9 mouse cellular contexts compared by ENCODE assay signal in the genomic region with DNA sequence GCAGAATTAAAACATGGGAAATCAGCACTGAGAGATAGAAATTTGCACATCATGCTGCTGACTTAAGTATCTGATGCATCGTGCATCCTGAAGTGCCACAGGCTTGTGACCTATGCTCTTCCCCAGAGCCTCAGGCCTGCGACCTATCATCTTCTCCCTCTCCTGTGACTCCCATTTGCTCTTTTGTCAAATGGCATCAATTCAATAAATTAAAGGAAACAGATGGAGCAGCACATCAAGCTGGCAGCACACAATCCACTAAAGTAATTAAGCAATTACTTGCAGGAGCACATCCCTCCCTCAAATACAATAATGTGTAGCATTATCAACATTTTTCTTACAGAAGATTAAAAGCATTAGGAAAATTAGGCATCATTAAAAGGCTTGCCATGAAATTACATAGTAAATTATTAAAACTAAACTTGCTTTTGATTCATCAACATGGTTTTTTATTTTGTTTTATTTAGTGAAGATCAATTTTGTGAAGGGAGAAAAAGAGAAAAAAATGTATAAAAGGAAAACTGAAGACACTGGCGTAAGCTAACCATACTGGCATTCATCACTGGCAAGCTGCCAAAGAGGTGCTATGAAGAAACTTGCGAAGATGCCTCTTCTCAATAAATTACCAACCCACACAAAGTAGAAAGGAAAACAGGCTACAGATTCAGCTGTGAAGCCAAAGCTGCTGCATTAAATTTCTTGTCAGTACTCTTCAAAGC.
A peak's percentile ranks its signal among the peaks of the same experiment; 100 is the strongest.
DNase-seq lines count a peak whose midpoint lies in the region; ATAC-seq and TF ChIP-seq lines count a peak whose summit lies in the region.
"Had no signal": no experiment of that assay in that cellular context is flagged by ENCODE, and none has a peak within 500 bp of the region (broad histone marks: within the 10 kb centered on the region; RNA-seq: fewer than 3 reads in every experiment).

No protein-coding gene starts in this region.

- peak; percentile 47 to 58 for DNase-seq in cerebellum, postnatal 14 days
- DNase-seq in cerebellum, adult 18-20 months, result no peak
- peak; percentile 27 for DNase-seq in limb, embryonic 14.5 days (ENCODE audit: low spot score)
- DNase-seq in limb, embryonic 10.5 days (ENCODE audit: low spot score), result no peak
- peak; percentile 1 to 25 for DNase-seq in left cerebral cortex, adult 9 months (ENCODE audit: low spot score in 2 of 2)
- DNase-seq in right cerebral cortex, postnatal 25 days, result peak; percentile 9
- no peak for DNase-seq in lung, postnatal 14 days

- no peaks in the 10 kb centered on the region for H3K4me1 ChIP-seq in limb, embryonic 14.5 days (ENCODE audit: control insufficient read depth, insufficient read depth, low read length)
- no peaks in the 10 kb centered on the region for H3K4me1 ChIP-seq in limb, embryonic 10.5 days
- H3K4me1 ChIP-seq: heart, embryonic 10.5 days had no signal

- no peak overlapping the region for H3K4me2 ChIP-seq in limb, embryonic 14.5 days (replicated peaks; ENCODE audit: low read depth, low read length, severe bottlenecking)

- H3K27ac ChIP-seq in limb, embryonic 14.5 days (replicated peaks; ENCODE audit: low read depth, low read length), result no peak overlapping the region
- no peak overlapping the region for H3K27ac ChIP-seq in limb, embryonic 10.5 days
- H3K27ac ChIP-seq: heart, embryonic 10.5 days had no signal

- H3K9ac ChIP-seq in limb, embryonic 14.5 days (ENCODE audit: low read depth, low read length, severe bottlenecking), result no peak overlapping the region

- no peak overlapping the region for H3K4me3 ChIP-seq in limb, embryonic 14.5 days (replicated peaks; ENCODE audit: low read length)
- H3K4me3 ChIP-seq in limb, embryonic 10.5 days, result no peak overlapping the region
- H3K4me3 ChIP-seq: heart, embryonic 10.5 days had no signal

- ATAC-seq in limb, embryonic 14.5 days (ENCODE audit: low FRiP score, low read depth), result no peak
- ATAC-seq in megakaryocyte-erythroid progenitor cell, adult 5-6 weeks (replicated peaks; ENCODE audit: low FRiP score, low TSS enrichment, poor library complexity, severe bottlenecking), result no peak

- no peaks in the 10 kb centered on the region for H3K9me3 ChIP-seq in limb, embryonic 14.5 days (ENCODE audit: control insufficient read depth, low read length)
- no peaks in the 10 kb centered on the region for H3K9me3 ChIP-seq in limb, embryonic 10.5 days (replicated peaks)
- H3K9me3 ChIP-seq: heart, embryonic 10.5 days had no signal

- no peaks in the 10 kb centered on the region for H3K36me3 ChIP-seq in limb, embryonic 14.5 days (ENCODE audit: control insufficient read depth, insufficient read depth, low read length)
- H3K36me3 ChIP-seq in limb, embryonic 10.5 days, result no peaks in the 10 kb centered on the region
- H3K36me3 ChIP-seq: heart, embryonic 10.5 days had no signal

- no peaks in the 10 kb centered on the region for H3K27me3 ChIP-seq in limb, embryonic 14.5 days (ENCODE audit: control insufficient read depth, insufficient read depth, low read length)
- H3K27me3 ChIP-seq in limb, embryonic 10.5 days (ENCODE audit: low read depth, poor library complexity, severe bottlenecking), result no peaks in the 10 kb centered on the region

- TF ChIP-seq POLR2A in limb, embryonic 14.5 days (IDR thresholded peaks at IDR 0.05; ENCODE audit: borderline replicate concordance, extremely low read depth, insufficient read depth, insufficient read length), result no peak

- 45% methylated on average over 4 of the region's 4 CpGs for WGBS in limb, embryonic 14.5 days
- 61% methylated on average over 4 of the region's 4 CpGs for WGBS in limb, embryonic 10.5 days

Comparison
In these comparisons a context has a peak if more than half of its experiments do, and no peak if none do; other contexts are left out.
1. DNase-seq: peak in cerebellum, postnatal 14 days (2 of 2), limb, embryonic 14.5 days (single experiment), left cerebral cortex, adult 9 months (2 of 2) and right cerebral cortex, postnatal 25 days (single experiment); none in cerebellum, adult 18-20 months (0 of 2), limb, embryonic 10.5 days (single experiment) and lung, postnatal 14 days (single experiment).